Mouse (Mus musculus): Measurements from ENCODE around the gene Gm3164.
"Not testable (repeated sequence)": the region's sequence is repeated elsewhere in the genome, so short reads cannot be mapped to it uniquely, and the experiment has no call there.

GRCm38 (mm10) chr14:4369691-4370090 is 45.6 kb upstream of the Gm3164 start:
- TF ChIP-seq CTCF (IDR thresholded peaks at IDR 0.05; ENCODE audit: borderline replicate concordance, insufficient read depth, low read length); POLR2A (IDR thresholded peaks at IDR 0.05; ENCODE audit: low read depth, low read length): not testable (repeated sequence)
